Mouse (Mus musculus): ENCODE results near the gene Kpna1.
"Not testable (repeated sequence)": the region's sequence is repeated elsewhere in the genome, so short reads cannot be mapped to it uniquely, and the experiment has no call there.

- not testable (repeated sequence) for TF ChIP-seq EP300, CTCF (IDR thresholded peaks at IDR 0.05; ENCODE audit: low read depth)
These were observed 20.3 kb downstream of the Kpna1 start for GRCm38 (mm10) chr16:35998852-35999251.

Measured in liver, embryonic 14.5 days (tissue).